Mouse (Mus musculus) CH12.LX (cell line): ENCODE results near the gene Samd1. TPM values are rescaled to one million over a fixed set of nuclear protein-coding genes. Genes with fewer than 3 reads are reported as not detected.

Experiments
- DNase-seq: peaks from one replicate; pipeline ENCODE4 v3.0.0-alpha.2; 2013; ENCODE audit errors: extremely low read depth
- H3K27ac ChIP-seq: 2 replicates; pipeline ENCODE4 v1.5.1; 2012; ENCODE audit warnings: low read depth, mild to moderate bottlenecking, control low read depth, moderate library complexity; ENCODE audit not compliant: insufficient read depth
- H3K27me3 ChIP-seq: replicated peaks from 2 replicates; pipeline ENCODE3; 2012; ENCODE audit warnings: inconsistent platforms
- H3K36me3 ChIP-seq, 2 experiments: replicated peaks in 1 of 2; 2 replicates each; pipeline versions ENCODE3 to v1.6.1; 2012; ENCODE audit warnings: inconsistent platforms in 1 of 2, low read length in 1 of 2, mild to moderate bottlenecking in 1 of 2, mixed read lengths in 1 of 2, moderate library complexity in 1 of 2; ENCODE audit not compliant: control insufficient read depth in 1 of 2, insufficient read depth in 1 of 2
- H3K4me1 ChIP-seq, 2 experiments: 2 replicates each; pipeline ENCODE4 v1.6.1; 2012; ENCODE audit warnings: inconsistent platforms in 1 of 2, moderate library complexity in 1 of 2; ENCODE audit not compliant: insufficient read depth in 2 of 2, control insufficient read depth in 1 of 2
- H3K4me2 ChIP-seq: 2 replicates; pipeline ENCODE4 v1.6.1; 2012; ENCODE audit warnings: low read depth, mild to moderate bottlenecking, control low read depth; ENCODE audit not compliant: poor library complexity, insufficient read depth, severe bottlenecking
- H3K4me3 ChIP-seq, 3 experiments: fragments of 150-350 bp in 1 of 3; sonication (generic) in 1 of 3; replicated peaks in 1 of 3; 2 replicates each; pipeline versions ENCODE3 to v1.5.1; 2011 to 2012; ENCODE audit warnings: low read depth in 2 of 3, low read length in 2 of 3, mild to moderate bottlenecking in 2 of 3, moderate library complexity in 2 of 3, control low read depth in 1 of 3, improper control_type of control experiment in 1 of 3, inconsistent platforms in 1 of 3, mixed read lengths in 1 of 3; ENCODE audit not compliant: poor library complexity in 1 of 3
- H3K79me2 ChIP-seq: replicated peaks from 2 replicates; pipeline ENCODE4 v1.6.1; 2012; ENCODE audit warnings: mild to moderate bottlenecking, moderate library complexity; ENCODE audit not compliant: control insufficient read depth, poor library complexity, insufficient read depth, severe bottlenecking; ENCODE audit errors: extremely low read depth
- H3K9ac ChIP-seq: 2 replicates; pipeline ENCODE4 v1.6.1; 2012; ENCODE audit warnings: low read depth, mild to moderate bottlenecking, control low read depth, moderate library complexity; ENCODE audit not compliant: insufficient read depth
- H3K9me3 ChIP-seq: replicated peaks from 2 replicates; pipeline ENCODE3; 2012; ENCODE audit warnings: low read length, inconsistent platforms, mixed read lengths
- BHLHE40 ChIP-seq: IDR thresholded peaks from 2 replicates; pipeline ENCODE4 v1.6.1; 2011; ENCODE audit warnings: mild to moderate bottlenecking, low read depth, low read length, improper control_type of control experiment
- CHD2 ChIP-seq: IDR thresholded peaks from 2 replicates; pipeline ENCODE4 v1.6.1; 2011; ENCODE audit warnings: low read length, improper control_type of control experiment
- CTCF ChIP-seq, 2 experiments: IDR thresholded peaks in 1 of 2; conservative IDR thresholded peaks in 1 of 2; 2 replicates each; pipeline ENCODE4 v1.5.1; 2011 to 2012; ENCODE audit warnings: low read depth in 2 of 2, low read length in 2 of 2, improper control_type of control experiment in 1 of 2, inconsistent platforms in 1 of 2, mild to moderate bottlenecking in 1 of 2, moderate library complexity in 1 of 2
- EP300 ChIP-seq: IDR thresholded peaks from 2 replicates; pipeline ENCODE4 v1.6.1; 2011; ENCODE audit warnings: low read length, improper control_type of control experiment
- ETS1 ChIP-seq: conservative IDR thresholded peaks from 2 replicates; pipeline ENCODE4 v1.6.1; 2012; ENCODE audit warnings: low read depth, mild to moderate bottlenecking, inconsistent platforms, low read length, improper control_type of control experiment, moderate library complexity
- JUN ChIP-seq: IDR thresholded peaks from 2 replicates; pipeline ENCODE4 v1.6.1; 2011; ENCODE audit warnings: low read depth, mild to moderate bottlenecking, low read length, improper control_type of control experiment, moderate library complexity; ENCODE audit not compliant: insufficient read depth
- JUND ChIP-seq: conservative IDR thresholded peaks from 2 replicates; pipeline ENCODE4 v1.6.1; 2011; ENCODE audit warnings: low read depth, low read length, improper control_type of control experiment
- KAT2A ChIP-seq: IDR thresholded peaks from 2 replicates; pipeline ENCODE4 v1.6.1; 2012; ENCODE audit warnings: low read length, improper control_type of control experiment, inconsistent platforms; ENCODE audit not compliant: insufficient replicate concordance
- MAFK ChIP-seq: IDR thresholded peaks from 2 replicates; pipeline ENCODE4 v1.6.1; 2011; ENCODE audit warnings: low read length, improper control_type of control experiment; ENCODE audit not compliant: insufficient replicate concordance
- MAX ChIP-seq: IDR thresholded peaks from 2 replicates; pipeline ENCODE4 v1.6.1; 2011; ENCODE audit warnings: low read length, improper control_type of control experiment
- MAZ ChIP-seq: IDR thresholded peaks from 2 replicates; pipeline ENCODE4 v1.6.1; 2012; ENCODE audit warnings: low read depth, mild to moderate bottlenecking, inconsistent platforms, low read length, improper control_type of control experiment, moderate library complexity
- MXI1 ChIP-seq: IDR thresholded peaks from 2 replicates; pipeline ENCODE4 v1.6.1; 2011; ENCODE audit warnings: mild to moderate bottlenecking, low read depth, low read length, improper control_type of control experiment
- NRF1 ChIP-seq: IDR thresholded peaks from 2 replicates; pipeline ENCODE4 v1.6.1; 2014; ENCODE audit warnings: low read depth, mild to moderate bottlenecking, inconsistent platforms, low read length, improper control_type of control experiment, moderate library complexity
- PAX5 ChIP-seq: IDR thresholded peaks from 2 replicates; pipeline ENCODE4 v1.6.1; 2012; ENCODE audit warnings: low read length, inconsistent platforms, mixed read lengths
- POLR2A ChIP-seq: IDR thresholded peaks from 2 replicates; pipeline ENCODE4 v1.6.1; 2011; ENCODE audit warnings: low read depth, mild to moderate bottlenecking, improper control_type of control experiment, low read length
- POLR2AphosphoS2 ChIP-seq: IDR thresholded peaks from 2 replicates; pipeline ENCODE4 v1.6.1; 2011; ENCODE audit warnings: low read depth, low read length, improper control_type of control experiment
- RAD21 ChIP-seq: IDR thresholded peaks from 2 replicates; pipeline ENCODE4 v1.6.1; 2011; ENCODE audit warnings: low read depth, mild to moderate bottlenecking, low read length, improper control_type of control experiment, moderate library complexity
- RCOR1 ChIP-seq: conservative IDR thresholded peaks from 2 replicates; pipeline ENCODE4 v1.6.1; 2012; ENCODE audit warnings: low read depth, mild to moderate bottlenecking, inconsistent platforms, low read length, improper control_type of control experiment
- TCF12 ChIP-seq: IDR thresholded peaks from 2 replicates; pipeline ENCODE4 v1.6.1; 2014; ENCODE audit warnings: low read depth, mild to moderate bottlenecking, inconsistent platforms, low read length, improper control_type of control experiment
- UBTF ChIP-seq: IDR thresholded peaks from 2 replicates; pipeline ENCODE4 v1.6.1; 2012; ENCODE audit warnings: low read depth, mild to moderate bottlenecking, inconsistent platforms, low read length, improper control_type of control experiment, moderate library complexity
- USF2 ChIP-seq: conservative IDR thresholded peaks from 2 replicates; pipeline ENCODE4 v1.6.1; 2011; ENCODE audit warnings: low read depth, low read length, improper control_type of control experiment
- ZC3H11A ChIP-seq: IDR thresholded peaks from 2 replicates; pipeline ENCODE4 v1.6.1; 2012; ENCODE audit warnings: low read depth, mild to moderate bottlenecking, inconsistent platforms, low read length, improper control_type of control experiment
- ZMIZ1 ChIP-seq: IDR thresholded peaks from 2 replicates; pipeline ENCODE4 v1.6.1; 2012; ENCODE audit warnings: low read depth, mild to moderate bottlenecking, inconsistent platforms, low read length, improper control_type of control experiment
- ZNF384 ChIP-seq: IDR thresholded peaks from 2 replicates; pipeline ENCODE4 v1.6.1; 2012; ENCODE audit warnings: low read depth, low read length, improper control_type of control experiment, inconsistent platforms
- dilution Hi-C: fragments of 300-500 bp; cut with MboI; formaldehyde crosslinking; loops from 2 replicates; pipeline ENCODE4 v1.14.3; 2020; ENCODE audit warnings: low sequenced_read_pairs; ENCODE audit not compliant: extremely low pct_unique_long_range_greater_than_20kb, extremely low pct_ligation_motif_present
- in situ Hi-C: fragments of 300-500 bp; cut with MboI; formaldehyde crosslinking; loops from 3 replicates; pipeline ENCODE4 v1.14.3; 2019; ENCODE audit warnings: low sequenced_read_pairs, low pct_ligation_motif_present, low pct_unique_long_range_greater_than_20kb, mixed read lengths
- polyA plus RNA-seq: library from polyadenylated mRNA; unstranded; fragments of >175 nt; gene quantifications from 2 replicates; pipeline ENCODE4 v1.2.1, GENCODE M21; 2012; ENCODE audit warnings: low read depth; ENCODE audit not compliant: insufficient read length
- total RNA-seq, 2 experiments: library from RNA; depleted of rRNA; stranded (reverse); fragments of 300-350 nt in 1 of 2; fragments of >200 nt in 1 of 2; gene quantifications; 2 replicates each; pipeline ENCODE4 v1.2.3; 2012 to 2014

The Samd1 gene
- total and polyA plus RNA-seq, 3 experiments = 42.1 to 54.5 (median 42.3) TPM

DNA sequence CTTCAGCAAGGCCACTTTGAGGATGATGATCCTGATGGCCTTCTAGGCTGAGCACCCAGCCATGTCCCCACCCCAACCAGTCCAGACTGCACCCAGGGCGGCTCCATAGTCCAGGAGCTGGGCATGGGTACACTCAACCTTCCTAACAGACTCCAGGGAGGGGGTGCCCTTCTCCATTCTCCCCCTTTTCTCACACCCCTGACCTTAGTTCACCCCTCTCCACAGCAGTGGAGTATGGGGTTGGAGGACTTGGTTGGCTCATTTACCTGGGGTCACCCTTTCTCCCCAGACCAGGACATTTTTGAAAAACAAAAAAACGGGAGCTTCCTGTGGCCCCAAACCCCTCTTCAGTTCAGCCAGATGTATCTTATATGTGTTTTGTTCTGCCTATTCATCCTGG is 2.4 kb downstream of the Samd1 start:
- dilution Hi-C loops (no loop called here), in situ Hi-C loops (no loop called here)
- TF ChIP-seq MAFK = no peak
- TF ChIP-seq CTCF (conservative IDR thresholded peaks at IDR 0.05 in 1 of 2, IDR thresholded peaks at IDR 0.05 in 1 of 2; ENCODE audit: low read depth in 2 of 2, low read length in 2 of 2) = no peak
- no peak for TF ChIP-seq EP300
- TF ChIP-seq RCOR1 = no peak
- TF ChIP-seq BHLHE40 = no peak
- no peak for TF ChIP-seq USF2
- no peak for TF ChIP-seq ZC3H11A
- TF ChIP-seq POLR2AphosphoS2 = no peak
- no peak for TF ChIP-seq ZNF384
- no peak for TF ChIP-seq CHD2
- no peak for TF ChIP-seq KAT2A
- TF ChIP-seq JUN = no peak
- TF ChIP-seq POLR2A = no peak
- TF ChIP-seq MAX = no peak
- TF ChIP-seq PAX5 = no peak
- TF ChIP-seq MXI1 = no peak
- Histone ChIP-seq H3K4me3 (no peak overlapping the region), H3K27me3 (no peaks in the 10 kb centered on the region), H3K4me1 (peaks cover 18 to 37% of the 10 kb centered on the region in 2 experiments), H3K9me3 (no peaks in the 10 kb centered on the region), H3K27ac (no peak overlapping the region), H3K4me2 (no peak overlapping the region), H3K79me2 (peaks cover 3% of the 10 kb centered on the region; the same call in 1 of the 2 replicates), H3K36me3 (peaks cover 14 to 44% of the 10 kb centered on the region in 2 experiments), H3K9ac (no peak overlapping the region)
- no peak for DNase-seq

DNA sequence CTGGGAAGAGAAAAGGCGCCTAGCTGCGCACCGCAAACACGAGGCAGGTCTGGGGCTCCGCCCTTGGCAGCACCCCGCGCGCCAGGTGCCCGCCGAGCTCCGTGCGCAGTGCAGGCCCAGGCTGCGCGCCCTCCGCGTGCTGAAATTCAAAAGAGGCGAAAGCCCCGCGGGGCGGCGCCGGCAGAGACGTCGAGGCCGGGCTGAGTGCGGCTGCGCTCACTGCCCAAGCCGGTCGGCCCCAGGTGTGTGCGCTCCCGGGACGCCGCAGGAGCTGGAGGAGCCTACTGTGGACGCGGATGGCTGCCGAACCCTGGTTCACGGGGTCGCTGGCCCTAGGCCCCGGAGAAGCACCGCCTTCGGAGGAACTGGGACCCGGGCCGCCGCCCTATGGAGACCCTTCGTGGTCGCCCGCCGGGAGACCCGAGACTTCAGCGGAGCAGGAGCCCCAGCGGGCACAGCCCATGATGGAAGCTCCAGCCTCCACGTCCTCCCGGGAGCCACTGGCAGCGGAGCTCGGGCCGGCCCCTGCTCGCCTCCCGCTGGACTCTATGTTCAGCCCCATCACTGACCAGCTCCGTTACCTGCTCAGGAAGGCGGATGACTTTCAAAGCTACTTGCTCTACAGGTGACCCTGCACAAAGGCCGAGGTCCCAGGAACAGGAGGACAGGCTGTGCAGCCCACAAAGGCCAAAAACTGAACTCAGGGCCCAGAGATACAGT is 4.0 kb downstream of the Samd1 start, which contains the start of gene 1700067K01Rik:
Gene 1700067K01Rik (plus strand): TSS at position 222 of the 720 bp plus-strand sequence.
- Histone ChIP-seq H3K79me2 (peaks cover 3% of the 10 kb centered on the region; the same call in 1 of the 2 replicates), H3K9ac (no peak within 1 kb of the TSS), H3K4me3 (no peak within 1 kb of the TSS), H3K27me3 (no peaks in the 10 kb centered on the region), H3K9me3 (no peaks in the 10 kb centered on the region), H3K4me1 (peaks cover 18 to 40% of the 10 kb centered on the region in 2 experiments), H3K4me2 (no peak within 1 kb of the TSS), H3K27ac (no peak within 1 kb of the TSS), H3K36me3 (peaks cover 14 to 43% of the 10 kb centered on the region in 2 experiments)
- no peak for TF ChIP-seq ZNF384
- TF ChIP-seq RAD21 = no peak
- no peak for TF ChIP-seq NRF1
- no peak for TF ChIP-seq KAT2A
- TF ChIP-seq MAZ = no peak
- TF ChIP-seq CHD2 = no peak
- no peak for TF ChIP-seq MXI1
- TF ChIP-seq POLR2AphosphoS2 = no peak
- TF ChIP-seq UBTF = no peak
- TF ChIP-seq RCOR1 = no peak
- TF ChIP-seq PAX5 = no peak
- TF ChIP-seq JUN = no peak
- TF ChIP-seq TCF12 = no peak
- no peak for TF ChIP-seq JUND
- TF ChIP-seq ZMIZ1 = no peak
- no peak for TF ChIP-seq ETS1
- in situ Hi-C loops (no loop called here), dilution Hi-C loops (no loop called here)
- no peak for DNase-seq
